Mouse (Mus musculus) erythroblast, embryonic 14.5 days (primary cell): Measurements from ENCODE around the gene Atf7.

Experiments
- GATA1 ChIP-seq: IDR thresholded peaks from 2 replicates; pipeline ENCODE4 v1.6.1; 2012; ENCODE audit warnings: low read length, inconsistent platforms, mixed read lengths
- TAL1 ChIP-seq: IDR thresholded peaks from 3 replicates; pipeline ENCODE4 v1.6.1; 2012; ENCODE audit warnings: low read length, inconsistent platforms, mixed read lengths

- no peak for TF ChIP-seq GATA1
- no peak for TF ChIP-seq TAL1
Observed at GRCm38 (mm10) chr15:102576972-102577371, 48.3 kb downstream of the Atf7 start.
